Mouse (Mus musculus) megakaryocyte progenitor cell, adult 5-6 weeks (primary cell): Measurements from ENCODE around the gene Pacrg. TPM values are rescaled to one million over a fixed set of nuclear protein-coding genes. Genes with fewer than 3 reads are reported as not detected.

Experiments used
- ATAC-seq: replicated peaks from 2 replicates; pipeline ENCODE4 v1.8.0; 2016; ENCODE audit warnings: mild to moderate bottlenecking, moderate TSS enrichment, inconsistent platforms; ENCODE audit not compliant: poor library complexity
- total RNA-seq, 2 experiments: library from RNA; stranded (forward) in 1 of 2; stranded (reverse) in 1 of 2; fragments of 157-497, 149-512 nt in 1 of 2; fragments of 200-1000 nt in 1 of 2; gene quantifications; 2 replicates each; pipeline versions ENCODE4 v1.2.3 to v1.2.4; 2015 to 2017

The Pacrg gene
- total RNA-seq (2015) (0.20 TPM in 1 of 2 replicates, not detected in the other), total RNA-seq (2017) (0.46 and 0.68 TPM in 2 replicates)

- peak; percentile 93 for ATAC-seq
Observed at GRCm38 (mm10) chr17:10840148-10840707, at the start of gene Pacrg, which contains the start of gene Prkn. TSS of gene Pacrg (minus strand) at chr17:10840311. TSS of gene Prkn (plus strand) at chr17:10840384.

GRCm38 (mm10) chr17:10887924-10888323, 47.8 kb upstream of the Pacrg start:
- no peak for ATAC-seq

GRCm38 (mm10) chr17:10882260-10882659, 42.1 kb upstream of the Pacrg start:
- no peak for ATAC-seq

GRCm38 (mm10) chr17:10878986-10879385, 38.9 kb upstream of the Pacrg start:
- no peak for ATAC-seq

- ATAC-seq = peak; percentile 96
Observed at GRCm38 (mm10) chr17:10874208-10875187, 34.4 kb upstream of the Pacrg start.

GRCm38 (mm10) chr17:10854207-10854606, 14.1 kb upstream of the Pacrg start:
- no peak for ATAC-seq

- peak; percentile 69 for ATAC-seq
Observed at GRCm38 (mm10) chr17:10840731-10841201, 655 bp upstream of the Pacrg start.

GRCm38 (mm10) chr17:10818971-10819370, 21.1 kb downstream of the Pacrg start:
- ATAC-seq = no peak

GRCm38 (mm10) chr17:10808571-10808970, 31.5 kb downstream of the Pacrg start:
- no peak for ATAC-seq

- no peak for ATAC-seq
Observed at GRCm38 (mm10) chr17:10807261-10807998, 32.7 kb downstream of the Pacrg start.

- no peak for ATAC-seq
Observed at GRCm38 (mm10) chr17:10806692-10807091, 33.4 kb downstream of the Pacrg start.

- no peak for ATAC-seq
Observed at GRCm38 (mm10) chr17:10791661-10792060, 48.5 kb downstream of the Pacrg start.

- ATAC-seq = no peak
Observed at GRCm38 (mm10) chr17:10784401-10784920, 55.6 kb downstream of the Pacrg start.

GRCm38 (mm10) chr17:10776503-10776902, 63.6 kb downstream of the Pacrg start:
- ATAC-seq = no peak

- ATAC-seq = no peak
Observed at GRCm38 (mm10) chr17:10774468-10774867, 65.6 kb downstream of the Pacrg start.

- peak; percentile 85 for ATAC-seq
Observed at GRCm38 (mm10) chr17:10772207-10772606, 67.9 kb downstream of the Pacrg start.

GRCm38 (mm10) chr17:10769873-10770272, 70.2 kb downstream of the Pacrg start:
- ATAC-seq = no peak

GRCm38 (mm10) chr17:10766735-10767406, 73.2 kb downstream of the Pacrg start:
- ATAC-seq = peak; percentile 79

- peak; percentile 84 for ATAC-seq
Observed at GRCm38 (mm10) chr17:10764343-10764742, 75.8 kb downstream of the Pacrg start.

GRCm38 (mm10) chr17:10757455-10757854, 82.7 kb downstream of the Pacrg start:
- ATAC-seq = peak; percentile 90
